In the genomic region with DNA sequence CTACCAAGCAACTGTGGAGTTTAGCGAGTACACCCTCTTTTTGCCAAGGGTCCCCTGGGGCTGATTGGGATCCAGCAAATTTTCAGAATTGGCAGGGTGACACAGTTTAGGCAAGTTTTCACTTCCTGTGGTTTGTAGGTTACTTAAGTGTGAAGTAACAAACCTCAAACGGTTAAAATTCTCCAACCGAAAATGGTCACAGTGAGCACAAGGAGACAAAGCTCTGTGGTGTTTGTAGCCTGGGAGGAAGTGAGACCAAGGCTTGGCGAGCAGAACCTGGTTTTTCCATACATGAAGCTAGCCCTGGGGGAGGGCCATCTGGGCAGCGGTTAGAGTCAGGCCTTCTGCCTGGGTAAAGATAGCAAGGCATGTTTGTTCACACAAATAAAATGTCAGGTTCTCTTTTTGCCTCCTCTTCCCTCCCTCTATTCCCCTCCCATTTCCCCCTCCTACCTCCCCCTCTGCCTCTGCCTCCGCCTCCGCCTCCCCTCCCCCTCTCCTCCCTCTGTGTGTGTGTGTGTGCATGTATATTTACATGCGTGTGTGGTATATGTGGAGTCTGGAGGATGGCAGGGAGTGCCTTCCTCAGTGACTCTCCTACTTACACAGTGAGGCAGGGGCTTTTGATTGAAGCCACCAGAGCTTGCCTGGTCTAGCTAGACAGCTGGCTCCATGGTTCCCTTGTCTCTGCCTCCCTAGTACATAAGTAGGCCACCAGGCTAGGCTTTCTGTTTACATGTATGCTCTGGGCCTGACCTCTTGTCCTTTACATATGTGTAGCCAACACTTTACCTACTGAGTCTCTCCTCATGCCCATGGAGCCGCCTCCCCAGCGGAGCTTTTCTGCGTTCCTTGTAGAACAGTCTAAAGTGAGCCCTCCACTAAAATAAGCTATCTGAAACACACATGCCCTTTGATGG, we compare ENCODE assay signal across 8 mouse cellular contexts.
DNase-seq lines count a peak whose midpoint lies in the region; ATAC-seq and TF ChIP-seq lines count a peak whose summit lies in the region.

No protein-coding gene starts in this region.

- 0 out of 2 replicates have a peak, but pooled peaks have one; percentile 13 for TF ChIP-seq EP300 in lung, postnatal 0 days (IDR thresholded peaks at IDR 0.05)

- no peaks in the 10 kb centered on the region for H3K36me3 ChIP-seq in heart, embryonic 15.5 days
- no peaks in the 10 kb centered on the region for H3K36me3 ChIP-seq in lung, postnatal 0 days (ENCODE audit: insufficient read depth, low read length)
- H3K36me3 ChIP-seq in stomach, embryonic 16.5 days (ENCODE audit: control insufficient read depth, insufficient read depth, low read length) = no peaks in the 10 kb centered on the region

- TF ChIP-seq CTCF in lung, postnatal 0 days (IDR thresholded peaks at IDR 0.05) = no peak

- no peak overlapping the region for H3K9ac ChIP-seq in heart, embryonic 15.5 days
- no peak overlapping the region for H3K9ac ChIP-seq in lung, postnatal 0 days (replicated peaks; ENCODE audit: low read depth)
- no peak overlapping the region for H3K9ac ChIP-seq in stomach, embryonic 16.5 days (ENCODE audit: low read length)

- no peaks in the 10 kb centered on the region for H3K9me3 ChIP-seq in heart, embryonic 15.5 days (replicated peaks)
- H3K9me3 ChIP-seq in lung, postnatal 0 days (ENCODE audit: low read length) = no peaks in the 10 kb centered on the region
- H3K9me3 ChIP-seq in stomach, embryonic 16.5 days (replicated peaks; ENCODE audit: control insufficient read depth, low read length) = no peaks in the 10 kb centered on the region

- DNase-seq in layer of hippocampus, adult 11-12 months (ENCODE audit: low spot score) = peak; percentile 47
- DNase-seq in layer of hippocampus, adult 8-10 months (ENCODE audit: low spot score in 2 of 2) = no peak
- DNase-seq in NIH3T3 (ENCODE audit: low read depth) = peak; percentile 36
- DNase-seq in lung, postnatal 0 days (ENCODE audit: low spot score) = peak; percentile 52
- no peak for DNase-seq in cerebellum, adult 8-10 months
- no peak for DNase-seq in ovary, adult 18-20 months (ENCODE audit: low spot score)

- no peak overlapping the region for H3K4me3 ChIP-seq in heart, embryonic 15.5 days
- H3K4me3 ChIP-seq in lung, postnatal 0 days (ENCODE audit: low read depth, low read length) = no peak overlapping the region
- no peak overlapping the region for H3K4me3 ChIP-seq in stomach, embryonic 16.5 days (replicated peaks; ENCODE audit: low read length)

- H3K4me1 ChIP-seq in heart, embryonic 15.5 days (replicated peaks) = peaks cover 14% of the 10 kb centered on the region
- peaks cover 5% of the 10 kb centered on the region; the same call in 1 of the 2 replicates for H3K4me1 ChIP-seq in lung, postnatal 0 days (ENCODE audit: insufficient read depth, low read depth, low read length)
- peaks cover 16% of the 10 kb centered on the region for H3K4me1 ChIP-seq in stomach, embryonic 16.5 days (ENCODE audit: control insufficient read depth, insufficient read depth, low read length)

- H3K27me3 ChIP-seq in heart, embryonic 15.5 days = no peaks in the 10 kb centered on the region
- H3K27me3 ChIP-seq in lung, postnatal 0 days (replicated peaks; ENCODE audit: insufficient read depth, low read length) = no peaks in the 10 kb centered on the region
- no peaks in the 10 kb centered on the region for H3K27me3 ChIP-seq in stomach, embryonic 16.5 days (ENCODE audit: control insufficient read depth, insufficient read depth, low read length)

- no peak overlapping the region for H3K4me2 ChIP-seq in heart, embryonic 15.5 days
- H3K4me2 ChIP-seq in lung, postnatal 0 days (replicated peaks; ENCODE audit: low read depth, low read length) = no peak overlapping the region
- no peak overlapping the region for H3K4me2 ChIP-seq in stomach, embryonic 16.5 days (ENCODE audit: low read depth, low read length)

- whole genome bisulfite sequencing in heart, embryonic 15.5 days = 61% methylated on average over 11 of the region's 11 CpGs
- WGBS in lung, postnatal 0 days = 50% methylated on average over 9 of the region's 11 CpGs
- 50% methylated on average over 11 of the region's 11 CpGs for WGBS in stomach, embryonic 16.5 days

- H3K27ac ChIP-seq in heart, embryonic 15.5 days = peak overlapping the region; percentile 39; the same call in 1 of the 2 replicates
- peak overlapping the region; percentile 35 for H3K27ac ChIP-seq in lung, postnatal 0 days (ENCODE audit: low read length)
- H3K27ac ChIP-seq in stomach, embryonic 16.5 days (ENCODE audit: low read length) = peak overlapping the region; percentile 21; the same call in 1 of the 2 replicates

- 0 out of 2 replicates have a peak, but pooled peaks have one; percentile 4 for ATAC-seq in heart, embryonic 15.5 days (replicated peaks; ENCODE audit: insufficient number of reproducible peaks, insufficient read depth, low FRiP score, low read depth)
- ATAC-seq in lung, postnatal 0 days = peak; percentile 54
- ATAC-seq in stomach, embryonic 16.5 days (ENCODE audit: insufficient read depth, low FRiP score) = no peak

Comparison
In these comparisons a context has a peak if more than half of its experiments do, and no peak if none do; other contexts are left out.
1. DNase-seq: peak in layer of hippocampus, adult 11-12 months (single experiment), NIH3T3 (single experiment) and lung, postnatal 0 days (single experiment); none in layer of hippocampus, adult 8-10 months (0 of 2), cerebellum, adult 8-10 months (single experiment) and ovary, adult 18-20 months (single experiment).
2. Peak in every context shown above with its lines, with median percentiles within 50 percentile points of each other: H3K27ac ChIP-seq.